Mouse (Mus musculus): ENCODE results near the gene Cntnap5b.
A peak's percentile ranks its signal among the peaks of the same experiment; 100 is the strongest.
"Not testable (repeated sequence)": the region's sequence is repeated elsewhere in the genome, so short reads cannot be mapped to it uniquely, and the experiment has no call there.

The Cntnap5b gene

DNA sequence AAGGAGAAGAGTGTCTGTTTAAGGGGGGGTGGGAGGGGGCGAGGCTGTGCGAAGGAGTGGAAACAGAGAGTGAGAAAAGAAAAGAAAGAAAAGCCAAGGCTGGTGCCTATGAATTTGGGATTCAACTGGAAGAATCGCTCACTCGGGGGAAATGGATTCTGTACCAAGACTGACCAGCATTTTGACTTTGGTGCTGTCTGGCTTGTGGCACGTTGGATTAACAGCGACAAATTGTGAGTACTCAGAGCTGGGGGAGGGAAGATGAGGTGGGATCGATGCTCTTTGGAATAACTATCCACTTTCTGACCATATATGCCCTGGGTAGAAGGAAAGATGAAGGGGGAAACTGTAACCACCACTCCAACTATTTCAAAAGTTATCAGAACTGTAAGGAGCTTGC is at the start of gene Cntnap5b:
Gene Cntnap5b, plus strand, starts transcription at position 152 of the 400 bp plus-strand sequence.
- DNase-seq: no peak

DNA sequence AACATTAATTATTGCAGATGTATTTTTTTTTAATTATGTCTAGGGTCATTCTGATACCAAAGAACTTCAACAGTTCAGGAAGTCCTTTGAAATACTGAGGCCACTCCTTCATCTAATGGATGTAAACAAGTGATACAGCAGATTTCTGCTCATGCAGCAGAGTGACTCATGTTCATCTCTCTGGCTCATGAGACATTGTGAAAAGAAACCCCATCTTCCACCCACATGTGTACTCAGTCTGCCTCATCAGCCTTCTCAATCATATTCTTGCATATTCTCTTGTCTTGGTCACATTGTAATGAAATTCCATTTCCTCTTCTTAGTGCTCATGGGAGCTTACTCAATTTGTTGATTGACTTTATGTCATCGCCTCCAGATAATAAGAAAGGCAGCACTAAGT is 12.6 kb upstream of the Cntnap5b start:
- DNase-seq: no peak

DNA sequence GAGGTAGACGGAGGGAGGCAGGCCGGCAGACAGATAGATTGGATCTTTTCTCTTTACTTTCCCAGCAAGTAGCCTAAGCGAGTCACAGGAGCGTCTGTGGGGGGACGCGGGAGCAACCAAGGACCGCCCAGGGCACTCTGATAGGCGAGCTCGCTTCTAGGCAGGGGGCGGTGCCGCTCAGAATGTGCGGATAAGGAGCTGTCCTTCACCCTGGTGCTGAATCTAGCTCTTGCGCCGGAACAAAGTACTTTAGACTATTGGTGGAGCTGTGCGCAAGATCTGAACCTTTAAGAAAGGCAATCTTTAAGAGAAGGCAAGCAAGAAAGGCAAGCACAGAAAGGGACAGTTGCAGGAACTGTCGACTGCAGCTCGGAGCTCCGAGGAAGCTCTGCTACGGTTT is 382 bp upstream of the Cntnap5b start:
- peak; percentile 79 for DNase-seq

DNA sequence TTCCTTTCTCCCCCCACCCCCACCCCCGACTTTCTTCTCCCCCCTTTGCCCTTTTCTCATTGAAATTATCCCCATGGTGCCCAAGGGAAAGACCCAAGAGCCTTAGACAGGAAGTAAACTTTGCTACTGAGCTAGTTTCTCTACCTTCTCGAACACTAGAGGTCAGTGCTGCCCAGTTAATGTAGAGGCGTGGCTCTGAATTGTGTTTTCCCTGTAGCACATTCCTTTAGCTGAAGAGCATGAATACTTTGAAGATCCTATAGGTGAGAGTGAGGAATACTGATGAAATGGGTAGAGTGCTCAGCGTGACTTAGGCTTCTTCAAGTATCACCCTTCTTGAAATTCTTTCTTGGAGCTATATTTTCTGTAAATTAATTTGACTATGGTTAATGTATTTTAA is 1.6 kb downstream of the Cntnap5b start:
- peak; percentile 61 for DNase-seq

DNA sequence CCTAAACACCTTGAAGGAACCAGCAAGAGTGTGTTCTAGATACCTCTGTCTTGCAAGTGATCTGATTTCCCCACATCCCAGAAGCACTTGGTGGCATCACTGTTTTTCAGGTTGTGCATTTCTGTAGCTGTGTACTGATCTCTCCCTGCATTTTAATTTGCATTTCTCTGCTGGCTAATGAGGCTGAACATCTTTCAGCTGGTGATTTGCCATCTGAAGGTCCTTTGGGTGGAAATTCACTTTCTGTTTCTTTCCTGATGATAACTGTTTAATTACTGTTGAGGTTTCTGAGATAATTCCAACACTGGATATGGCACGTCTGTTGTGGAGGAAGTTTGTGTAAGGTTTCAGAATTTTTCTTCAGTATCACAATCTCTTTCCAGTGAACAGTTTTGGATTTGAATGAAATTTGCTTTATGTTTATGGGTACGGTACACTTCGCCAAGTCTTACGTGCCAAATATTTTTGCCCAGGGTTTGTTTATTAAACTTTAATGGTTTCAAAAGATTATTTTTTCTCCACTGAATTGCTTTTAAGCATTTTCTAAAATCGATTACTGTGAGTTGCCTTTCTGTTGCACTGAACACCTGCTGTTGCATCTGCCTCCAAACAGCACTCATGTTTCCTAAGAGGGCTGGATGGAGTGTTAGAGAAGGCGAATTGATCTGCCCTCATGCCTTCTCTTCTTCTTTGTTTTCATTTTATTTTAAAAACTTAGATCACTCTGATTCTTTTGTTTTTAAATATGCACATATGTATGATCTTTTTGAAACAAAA is 41.0 kb downstream of the Cntnap5b start:
- no peak for DNase-seq

DNA sequence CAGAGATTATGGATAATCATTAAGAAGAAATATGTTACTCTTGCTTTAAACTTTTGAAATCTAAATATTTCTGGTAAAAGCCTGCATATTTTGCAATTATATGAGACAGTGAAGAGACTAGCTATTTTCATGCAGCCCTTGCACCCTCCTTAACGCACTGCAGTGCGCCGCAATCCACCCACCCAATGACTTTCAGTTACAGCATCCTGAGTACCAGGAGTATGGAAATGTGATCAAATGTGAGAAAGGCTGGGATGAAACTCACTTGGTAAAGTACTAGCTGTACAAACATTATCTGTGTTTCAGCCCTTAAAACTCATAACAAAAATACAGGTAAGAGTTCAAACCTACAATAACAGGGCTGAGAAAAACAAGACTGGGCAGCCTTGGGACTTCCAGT is 99.8 kb downstream of the Cntnap5b start:
- peak; percentile 14 for DNase-seq

DNA sequence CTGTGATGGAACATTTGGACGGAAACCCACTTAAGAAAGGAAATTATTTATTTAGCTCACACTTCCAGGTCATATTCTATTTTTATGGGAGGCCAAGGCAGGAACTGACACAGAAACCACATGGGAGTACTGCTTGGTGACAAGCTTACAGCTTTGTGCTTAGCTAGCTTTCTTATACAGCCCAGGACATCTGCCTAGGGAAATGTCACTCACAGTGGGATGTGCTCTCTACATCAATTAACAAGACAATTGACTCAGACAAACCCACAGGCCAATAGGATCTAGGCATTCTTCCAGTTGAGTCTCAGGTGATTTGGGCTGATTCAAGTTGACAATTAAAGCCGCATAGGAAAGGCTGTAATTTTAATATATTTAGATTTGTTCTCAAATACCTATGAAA is 135.2 kb downstream of the Cntnap5b start:
- no peak for DNase-seq

DNA sequence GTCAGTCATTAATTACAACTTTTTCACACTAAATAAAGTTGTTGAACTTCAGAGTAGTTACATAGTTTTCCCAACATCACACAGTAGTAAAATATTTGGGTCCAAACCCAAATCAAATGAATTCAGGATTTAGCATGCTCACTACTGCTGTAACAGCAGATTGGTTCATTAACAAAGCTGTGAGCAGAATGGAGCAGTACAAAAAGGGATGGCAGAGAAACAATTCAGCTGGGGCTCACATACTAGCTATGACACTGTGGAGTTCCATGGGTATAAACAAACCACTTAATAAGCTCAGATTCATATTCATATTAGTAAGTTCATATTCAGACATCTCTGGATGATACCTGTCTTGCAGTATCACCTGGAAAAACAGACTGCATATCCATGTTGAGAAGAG is 170.9 kb downstream of the Cntnap5b start:
- no peak for DNase-seq

DNA sequence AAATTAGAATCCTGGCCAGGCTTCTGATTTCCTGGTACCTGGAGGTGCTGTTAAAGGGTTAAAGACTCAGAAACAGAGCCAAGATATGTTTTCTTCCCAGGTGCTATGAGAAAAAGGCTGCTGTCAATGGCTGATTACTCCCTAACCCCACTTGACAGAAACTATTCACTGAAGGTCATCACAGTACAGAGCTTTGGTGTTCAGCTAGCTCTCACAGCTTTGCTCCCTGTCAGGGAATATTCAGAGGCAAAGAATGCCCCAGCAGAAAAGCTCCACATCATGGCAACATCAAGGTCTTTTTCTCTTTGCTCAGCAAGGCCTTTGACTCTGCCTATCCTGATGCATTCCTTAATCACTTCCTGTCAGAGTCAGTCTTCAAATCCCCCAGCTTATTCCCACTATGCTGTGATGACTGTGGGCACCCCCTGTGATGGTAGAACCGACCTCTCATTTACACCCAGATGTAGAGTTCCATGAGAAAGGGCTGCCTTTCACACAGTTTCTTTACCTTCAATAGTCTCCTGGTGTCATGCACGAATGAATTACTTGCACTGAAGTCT is 186.9 kb downstream of the Cntnap5b start:
- DNase-seq: no peak

DNA sequence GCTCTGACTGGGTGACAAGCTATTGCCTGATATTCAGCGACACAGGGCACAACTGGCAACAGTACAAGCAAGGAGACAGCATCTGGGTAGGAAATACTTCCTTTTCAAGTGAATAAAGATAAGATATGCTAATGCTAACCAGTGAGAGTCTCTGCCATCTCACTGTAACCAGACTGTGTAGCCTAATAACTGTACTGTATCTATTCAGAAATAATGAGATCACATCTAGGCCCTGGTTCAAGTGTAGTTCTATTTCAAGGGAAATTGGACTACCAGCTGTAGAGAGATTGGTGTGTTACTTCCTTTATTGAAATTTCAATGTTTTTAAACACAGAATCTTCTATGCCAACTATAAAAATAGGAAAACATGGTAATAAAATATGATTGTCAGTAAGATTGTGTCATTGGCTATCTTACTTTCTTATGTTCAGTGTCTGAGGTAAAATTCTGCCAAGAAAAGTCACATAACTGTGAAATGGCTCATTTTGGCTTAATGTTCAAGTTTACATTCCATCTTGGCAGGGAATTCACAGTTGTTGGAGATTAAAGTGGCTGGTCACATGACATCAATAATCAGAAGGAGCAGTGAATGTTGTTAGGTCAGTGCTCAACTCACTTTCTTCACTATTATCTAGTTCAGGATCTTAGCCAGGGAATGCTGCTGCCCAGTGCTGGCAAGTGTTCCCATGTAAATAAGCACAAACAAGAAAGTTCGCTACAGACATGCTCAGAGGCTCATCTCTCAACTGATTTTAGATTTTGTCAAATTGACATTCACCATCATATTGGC is 194.9 kb downstream of the Cntnap5b start:
- no peak for DNase-seq

DNA sequence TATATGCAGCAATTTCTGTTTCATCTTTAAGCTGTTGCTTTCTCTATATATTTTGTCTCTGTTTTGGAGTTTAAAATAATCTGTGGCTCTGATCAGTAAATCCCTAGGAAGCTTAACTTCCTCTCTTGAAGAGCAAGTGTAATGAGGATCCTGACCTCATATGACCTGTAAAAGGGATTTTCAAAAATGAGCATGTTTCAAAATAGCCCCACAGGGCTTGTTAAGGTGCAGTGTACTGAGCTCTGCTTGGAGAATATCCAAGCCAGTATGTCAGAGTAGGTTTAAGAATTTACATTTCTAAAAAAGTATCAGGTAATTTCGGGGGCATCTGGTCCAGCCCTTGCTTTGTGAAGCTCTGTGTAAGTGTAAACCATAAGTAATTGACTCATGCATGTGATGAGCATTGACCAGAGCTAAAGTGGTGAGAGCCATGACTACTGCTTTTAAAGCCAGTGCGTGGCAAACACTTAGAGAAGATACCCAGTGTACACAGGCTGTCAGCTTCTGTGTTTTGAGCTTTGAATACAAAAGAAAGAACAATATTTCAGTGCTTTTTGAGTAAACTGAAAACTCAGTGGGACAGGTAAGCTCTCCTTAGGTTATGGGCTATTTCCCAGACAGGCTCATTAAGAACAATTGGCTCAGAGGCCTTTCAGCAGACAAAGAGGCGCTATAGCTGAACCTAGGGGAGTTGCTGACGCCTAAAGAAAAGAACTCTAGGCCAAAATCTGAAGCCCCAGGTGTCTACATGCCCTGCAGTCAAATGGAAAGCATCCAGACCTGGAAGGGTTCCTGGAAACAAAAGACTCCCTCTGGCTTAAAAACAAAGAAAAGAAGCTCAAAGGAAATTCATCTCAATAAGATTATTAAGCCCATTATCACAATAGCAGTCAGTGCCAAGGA is 197.9 kb downstream of the Cntnap5b start:
- DNase-seq: no peak

DNA sequence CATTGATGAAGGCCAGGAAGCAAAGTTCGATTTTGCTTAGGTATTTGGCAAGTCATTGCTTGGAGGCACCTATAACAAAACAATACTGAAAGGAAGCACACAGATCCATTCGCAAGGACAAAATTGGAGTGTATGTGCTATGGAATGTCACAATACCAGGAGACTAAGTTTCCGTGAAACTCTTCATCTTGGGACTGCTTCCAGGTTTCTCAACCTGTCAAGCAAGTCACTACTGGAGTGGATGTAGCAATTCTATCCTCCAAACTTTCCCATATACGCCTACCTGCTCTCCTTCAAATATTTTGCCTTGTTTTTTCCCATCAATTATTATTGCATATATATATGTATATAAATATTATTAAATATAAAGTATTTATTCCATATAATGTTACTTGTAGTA is 228.7 kb downstream of the Cntnap5b start:
- not testable (repeated sequence) for DNase-seq

DNA sequence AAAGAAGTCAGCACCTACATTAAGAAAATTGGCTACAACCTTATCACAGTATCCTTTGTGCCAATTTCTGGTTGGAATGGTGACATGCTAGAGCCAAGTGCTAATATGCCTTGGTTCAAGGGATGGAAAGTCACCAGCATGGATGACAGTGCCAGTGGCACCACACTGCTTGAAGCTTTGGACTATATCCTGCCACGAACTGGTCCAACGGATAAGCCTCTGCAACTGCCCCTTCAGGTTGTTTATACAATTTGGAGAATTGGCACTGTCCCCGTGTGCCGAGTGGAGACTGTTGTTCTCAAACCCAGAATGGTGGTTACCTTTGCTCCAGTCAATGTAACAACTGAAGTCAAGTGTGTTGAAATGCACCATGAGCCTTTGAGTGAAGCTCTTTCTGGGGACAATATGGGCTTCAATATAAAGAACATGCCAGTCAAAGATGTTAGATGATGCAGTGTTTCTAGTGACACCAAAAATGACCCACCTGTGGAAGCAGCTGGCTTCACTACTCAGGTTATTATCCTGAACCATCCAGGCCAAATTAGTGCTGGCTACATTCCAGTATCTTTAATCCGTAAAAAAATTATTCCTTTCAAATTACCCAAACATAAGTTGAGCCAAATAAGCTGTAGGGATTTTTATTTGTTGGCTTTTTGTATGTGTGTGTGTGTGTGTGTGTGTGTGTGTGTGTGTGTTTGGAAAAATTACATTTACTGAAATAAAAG is 233.6 kb downstream of the Cntnap5b start:
- DNase-seq: no peak

DNA sequence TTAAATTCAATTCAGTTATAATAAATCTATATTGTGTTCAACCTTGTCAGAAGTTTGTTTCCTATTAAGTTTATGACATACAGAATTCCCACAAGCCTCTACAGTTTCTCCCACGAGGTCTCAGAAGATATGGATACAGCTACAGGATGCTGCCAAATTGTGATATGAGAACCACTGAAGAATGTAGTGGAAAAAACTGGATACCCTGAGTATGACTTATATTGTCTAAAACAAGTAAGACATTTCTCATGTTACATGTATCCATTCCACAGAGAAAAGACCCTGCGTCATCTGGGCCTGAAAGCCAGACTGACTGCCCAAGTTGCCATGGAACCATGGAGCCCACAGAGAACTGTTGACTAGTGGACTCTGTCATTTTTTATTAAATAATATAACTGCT is 269.2 kb downstream of the Cntnap5b start:
- no peak for DNase-seq

DNA sequence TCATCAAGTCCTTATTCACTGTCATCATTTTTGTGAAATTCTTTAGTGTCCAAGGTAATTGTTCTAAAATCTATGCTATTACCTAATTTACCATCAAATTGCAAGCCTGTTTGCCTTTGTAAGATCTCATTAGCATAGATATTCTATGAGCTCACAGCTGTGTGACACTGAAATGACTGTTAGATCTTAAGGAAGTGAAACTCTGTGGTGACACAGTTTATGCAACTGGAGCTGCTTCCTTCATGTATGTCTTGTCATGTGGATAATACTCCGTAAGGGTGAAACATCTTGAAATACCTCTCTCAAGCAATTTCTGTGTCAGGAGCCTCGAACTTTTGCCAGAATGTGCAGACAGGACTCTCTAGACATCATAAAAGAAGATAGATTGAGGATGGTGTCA is 307.2 kb downstream of the Cntnap5b start:
- no peak for DNase-seq

DNA sequence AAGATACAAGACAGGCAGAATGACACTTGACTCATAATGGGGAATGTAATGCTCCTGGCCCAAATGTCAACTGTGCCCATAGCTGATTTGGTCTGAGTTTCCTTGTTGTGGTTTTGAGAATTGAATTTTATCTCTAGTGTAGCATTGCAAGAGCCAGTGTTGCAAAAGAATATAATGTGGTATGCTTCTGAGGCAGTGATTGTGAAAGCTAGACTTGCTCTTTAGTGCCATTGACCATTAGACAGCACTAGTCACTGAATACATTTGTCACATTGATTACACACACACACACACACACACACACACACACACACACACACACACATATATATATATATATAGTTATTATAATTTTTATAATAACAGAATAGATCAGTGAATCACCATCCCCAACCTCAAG is 328.0 kb downstream of the Cntnap5b start:
- no peak for DNase-seq

DNA sequence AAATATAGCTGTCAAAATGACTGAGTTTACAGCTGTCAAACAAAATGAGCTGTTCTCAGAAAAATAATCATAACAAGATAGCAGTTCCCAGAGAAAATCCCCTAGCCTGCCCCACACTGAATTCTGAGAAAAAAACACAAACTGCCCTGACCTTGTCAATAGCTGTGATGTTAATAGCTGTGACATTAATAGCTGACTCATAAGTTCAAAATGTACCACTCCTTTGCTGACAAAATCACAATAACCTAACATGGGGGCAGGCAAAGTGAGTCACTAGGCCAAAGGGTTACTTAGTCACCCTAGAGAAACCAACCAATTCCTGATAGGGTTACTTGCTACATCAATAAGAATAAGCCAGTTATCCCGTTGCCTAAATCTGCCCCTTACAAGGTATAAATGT is 328.5 kb downstream of the Cntnap5b start:
- DNase-seq: no peak

DNA sequence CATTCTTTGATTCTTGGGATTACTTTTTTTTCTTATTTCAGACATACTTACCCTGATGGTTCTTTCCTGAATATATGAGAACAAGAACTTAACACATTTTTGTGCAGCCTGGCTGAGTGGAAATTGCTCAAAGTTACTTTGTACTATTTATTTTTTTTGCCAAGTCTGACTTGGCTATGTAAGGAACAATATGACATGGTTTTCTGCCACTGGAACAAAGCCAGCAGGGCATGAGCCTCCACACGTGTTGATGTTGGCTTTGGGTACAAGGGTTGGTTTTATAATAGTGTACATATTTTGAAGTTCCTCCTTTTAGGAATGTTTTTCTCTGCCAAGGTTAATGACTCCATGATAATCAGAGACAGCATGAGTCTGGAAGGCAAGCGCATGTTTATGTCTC is 331.8 kb downstream of the Cntnap5b start:
- DNase-seq: no peak

DNA sequence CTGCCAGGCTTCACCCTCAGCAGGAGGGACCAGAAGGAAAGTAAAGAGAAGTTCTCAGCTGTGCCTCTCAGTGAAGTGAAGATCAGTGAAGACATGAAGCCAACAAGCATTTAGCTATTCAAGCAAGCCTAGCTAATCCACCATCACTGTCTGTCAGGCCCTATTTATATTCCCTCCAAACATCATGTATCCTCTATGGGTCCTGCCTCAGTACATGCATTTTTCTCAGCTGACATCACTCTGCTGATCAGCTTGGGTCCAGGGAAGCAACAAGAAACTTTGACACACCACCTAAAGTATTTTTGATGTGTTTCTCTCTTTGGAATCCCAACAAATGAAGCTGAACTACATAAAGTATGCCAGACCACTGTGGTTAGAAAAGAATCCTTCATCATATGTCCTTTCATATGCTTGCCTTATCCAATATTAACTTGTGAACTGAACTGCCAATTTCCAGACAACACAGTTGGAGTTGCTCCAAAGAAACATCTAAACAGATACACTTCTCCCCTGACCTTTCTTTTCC is 349.9 kb downstream of the Cntnap5b start:
- DNase-seq: no peak

DNA sequence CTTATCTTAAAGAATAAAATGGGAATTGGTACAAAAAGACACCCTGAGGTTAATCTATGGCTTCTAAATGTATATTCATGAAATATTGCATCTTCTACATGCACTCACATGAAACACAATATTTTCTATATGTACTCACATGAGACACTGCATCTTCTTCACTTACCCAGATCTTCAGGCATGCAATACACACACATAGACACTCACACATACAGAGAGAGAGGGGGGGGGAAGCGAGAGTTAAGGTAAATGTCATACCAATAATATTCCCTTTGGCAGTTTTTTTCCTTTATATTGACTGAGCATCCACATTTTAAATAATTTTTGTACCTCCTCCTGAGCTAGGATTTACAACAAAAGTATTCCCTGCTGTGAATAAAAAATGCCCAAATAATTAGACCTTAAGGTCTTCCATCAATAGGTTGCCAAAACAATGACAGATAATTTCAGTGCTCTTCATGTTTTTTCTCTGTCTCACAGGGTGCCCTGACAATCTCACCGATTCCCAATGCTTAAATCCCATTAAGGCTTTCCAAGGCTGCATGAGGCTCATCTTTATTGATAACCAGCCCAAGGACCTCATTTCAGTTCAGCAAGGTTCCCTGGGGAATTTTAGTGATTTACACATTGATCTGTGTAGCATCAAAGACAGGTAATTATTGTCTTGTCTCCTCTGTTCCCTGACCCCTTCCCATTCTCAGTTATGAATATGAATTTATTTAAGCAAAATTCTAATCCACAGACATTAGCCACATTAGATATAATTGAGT is 391.2 kb downstream of the Cntnap5b start:
- DNase-seq: no peak

DNA sequence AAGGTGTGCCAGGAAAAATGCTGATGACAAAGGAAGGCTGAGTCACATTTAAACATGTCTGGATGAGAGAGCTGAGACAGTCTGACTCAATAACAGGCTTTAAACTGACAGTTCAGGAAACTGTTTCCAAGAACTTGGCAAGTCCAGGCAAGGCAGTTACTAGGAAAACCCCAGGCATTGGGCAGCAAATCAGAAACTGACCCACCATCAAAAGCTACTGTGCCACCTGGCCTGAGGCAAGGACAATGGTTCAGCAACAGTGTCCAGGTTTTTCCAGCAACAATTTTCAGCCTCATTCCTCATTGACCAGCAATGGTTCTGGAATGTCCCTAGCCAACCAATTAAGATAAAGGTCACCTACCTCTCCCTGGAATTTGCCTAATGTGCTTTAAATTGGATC is 399.0 kb downstream of the Cntnap5b start:
- DNase-seq: no peak

All from right cerebral cortex, adult 18-20 months (tissue).